Mouse (Mus musculus): ENCODE data around the gene Serpina9. TPM values are rescaled to one million over a fixed set of nuclear protein-coding genes. Genes with fewer than 3 reads are reported as not detected.

The Serpina9 gene
- polyA plus RNA-seq, 1 experiment from 2014 or later = not detected

- H3K36me3 ChIP-seq (ENCODE audit: inconsistent target) = no peaks in the 10 kb centered on the region
- H3K79me2 ChIP-seq (ENCODE audit: inconsistent target) = no peaks in the 10 kb centered on the region
- WGBS (ENCODE audit: missing documents) = 37% methylated on average over 4 of the region's 4 CpGs
- H3K4me3 ChIP-seq (ENCODE audit: inconsistent target) = no peak overlapping the region
- H3K27ac ChIP-seq = no peak overlapping the region
Measured at GRCm38 (mm10) chr12:104003238-104003612, 10.3 kb downstream of the Serpina9 start.

GRCm38 (mm10) chr12:104002569-104003237 is 10.9 kb downstream of the Serpina9 start:
- H3K27ac ChIP-seq = no peak overlapping the region

DNA sequence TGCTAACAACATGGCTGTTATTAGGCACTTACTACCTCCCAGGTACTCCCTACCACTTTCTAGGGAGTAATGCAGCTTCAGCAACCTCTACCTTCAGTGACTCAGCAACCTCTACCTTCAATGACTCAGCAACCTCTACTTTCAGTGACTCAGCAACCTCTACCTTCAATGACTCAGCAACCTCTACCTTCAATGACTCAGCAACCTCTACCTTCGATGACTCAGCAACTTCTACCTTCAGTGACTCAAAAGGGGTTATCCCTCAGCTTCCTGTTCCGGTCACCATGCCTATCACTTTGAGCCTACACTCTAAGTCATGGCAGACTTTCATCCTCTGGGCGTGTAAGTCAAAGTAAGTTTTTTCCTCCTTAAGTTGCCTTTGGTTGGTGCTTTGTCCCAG is 13.0 kb downstream of the Serpina9 start:
- WGBS (ENCODE audit: missing documents) = 67% methylated on average over 3 of the region's 3 CpGs
- H3K79me2 ChIP-seq (ENCODE audit: inconsistent target) = no peaks in the 10 kb centered on the region
- H3K36me3 ChIP-seq (ENCODE audit: inconsistent target) = no peaks in the 10 kb centered on the region
- H3K4me3 ChIP-seq (ENCODE audit: inconsistent target) = no peak overlapping the region
- H3K27ac ChIP-seq = no peak overlapping the region

More at GRCm38 (mm10) chr12:104002569-104003237, 10.9 kb downstream of the Serpina9 start:
- Histone ChIP-seq H3K4me3 (ENCODE audit: inconsistent target) (no peak overlapping the region), H3K79me2 (ENCODE audit: inconsistent target) (no peaks in the 10 kb centered on the region), H3K36me3 (ENCODE audit: inconsistent target) (no peaks in the 10 kb centered on the region)
- WGBS (ENCODE audit: missing documents) = 92% methylated on average over 10 of the region's 10 CpGs

DNA sequence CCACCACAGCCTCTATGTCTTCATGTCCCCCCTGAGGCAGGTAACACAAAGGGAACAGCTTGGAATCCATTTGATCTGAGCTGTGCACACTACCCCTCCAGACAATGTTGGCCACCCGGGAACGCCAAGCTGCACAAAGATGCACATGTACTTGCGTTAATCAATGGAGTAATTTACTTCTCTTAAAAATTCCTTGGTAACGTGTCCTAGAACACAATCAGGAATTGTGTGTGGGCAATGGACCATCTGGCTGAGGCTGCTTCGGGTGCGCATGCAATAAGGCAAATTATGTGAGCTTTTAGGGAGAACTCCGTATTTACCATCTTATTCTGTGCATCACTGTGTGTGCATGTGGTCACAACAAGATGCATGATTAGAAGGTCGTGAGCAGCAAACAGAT is 13.9 kb downstream of the Serpina9 start:
- 94% methylated on average over 8 of the region's 8 CpGs for WGBS (ENCODE audit: missing documents)
- Histone ChIP-seq H3K36me3 (ENCODE audit: inconsistent target) (no peaks in the 10 kb centered on the region), H3K27ac (no peak overlapping the region), H3K4me3 (ENCODE audit: inconsistent target) (no peak overlapping the region), H3K79me2 (ENCODE audit: inconsistent target) (no peaks in the 10 kb centered on the region)

DNA sequence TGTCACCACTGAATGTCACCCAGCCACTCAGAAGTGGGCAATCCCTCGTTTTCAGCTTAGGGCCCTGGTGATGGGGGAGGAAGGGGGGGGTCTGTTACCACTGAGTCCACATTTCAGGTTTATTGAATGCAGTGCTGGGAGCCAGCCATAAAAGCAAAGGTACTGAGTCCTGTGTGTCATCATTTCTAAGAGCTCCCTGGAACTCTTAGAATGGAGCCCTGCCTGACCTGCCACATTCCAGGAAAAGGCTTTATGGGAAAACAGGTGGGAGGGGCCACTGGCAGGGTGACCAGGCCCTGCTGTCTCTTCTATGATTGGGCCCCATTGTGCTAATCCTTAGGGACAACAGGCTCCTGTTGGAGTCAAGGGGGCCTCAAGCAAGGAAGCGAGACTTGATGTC is 17.0 kb downstream of the Serpina9 start:
- Histone ChIP-seq H3K27ac (no peak overlapping the region), H3K36me3 (ENCODE audit: inconsistent target) (no peaks in the 10 kb centered on the region), H3K79me2 (ENCODE audit: inconsistent target) (no peaks in the 10 kb centered on the region), H3K4me3 (ENCODE audit: inconsistent target) (no peak overlapping the region)
- WGBS (ENCODE audit: missing documents) = 75% methylated on average over 2 of the region's 2 CpGs

DNA sequence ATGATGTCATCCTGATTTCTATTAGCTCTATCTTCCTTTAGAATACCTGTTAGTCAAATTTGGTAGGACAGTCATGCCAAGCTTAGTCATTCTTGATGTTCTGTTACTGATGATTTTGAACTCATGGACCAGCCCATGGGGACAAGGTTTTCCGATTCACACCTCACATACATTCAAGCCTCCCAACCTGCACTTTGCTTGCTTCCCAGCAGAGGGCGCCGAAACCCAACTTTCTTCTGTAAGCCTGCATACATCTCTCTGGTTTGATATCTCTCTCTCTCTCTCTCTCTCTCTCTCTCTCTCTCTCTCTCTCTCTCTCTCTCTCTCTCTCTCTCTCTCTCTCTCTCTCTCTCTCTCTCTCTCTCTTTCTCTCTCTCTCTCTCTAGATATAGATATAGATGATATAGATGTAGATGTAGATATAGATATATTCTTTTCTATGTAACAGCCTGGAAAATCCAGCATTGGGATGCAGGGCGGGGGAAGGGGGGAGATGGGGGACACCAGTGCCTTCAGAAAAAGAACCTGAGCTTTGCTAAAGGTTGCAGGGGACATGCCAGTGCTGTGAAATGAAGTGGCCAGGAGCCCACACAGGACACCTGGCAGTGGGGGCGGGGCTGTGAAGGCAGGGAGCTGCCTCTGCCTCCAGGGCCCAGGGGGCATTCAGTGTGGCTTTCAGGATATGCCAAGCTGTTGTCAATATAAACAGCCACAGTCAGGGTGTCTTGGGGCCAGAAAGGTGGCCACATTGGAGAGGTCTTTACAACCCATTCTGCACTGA is 18.1 kb downstream of the Serpina9 start:
- no peak overlapping the region for H3K27ac ChIP-seq
- H3K79me2 ChIP-seq (ENCODE audit: inconsistent target) = no peaks in the 10 kb centered on the region
- no peak overlapping the region for H3K4me3 ChIP-seq (ENCODE audit: inconsistent target)
- 39% methylated on average over 5 of the region's 5 CpGs for WGBS (ENCODE audit: missing documents)
- H3K36me3 ChIP-seq (ENCODE audit: inconsistent target) = no peaks in the 10 kb centered on the region

- Histone ChIP-seq H3K4me3 (ENCODE audit: inconsistent target) (no peak overlapping the region), H3K79me2 (ENCODE audit: inconsistent target) (no peaks in the 10 kb centered on the region), H3K27ac (no peak overlapping the region), H3K36me3 (ENCODE audit: inconsistent target) (no peaks in the 10 kb centered on the region)
- 19% methylated on average over 7 of the region's 7 CpGs for WGBS (ENCODE audit: missing documents)
Measured at GRCm38 (mm10) chr12:103992945-103993344, 20.6 kb downstream of the Serpina9 start.

GRCm38 (mm10) chr12:103989857-103990256 is 23.7 kb downstream of the Serpina9 start, which contains the start of gene Serpina11:
Gene Serpina11 (minus strand): TSS chr12:103989957.
- Histone ChIP-seq H3K4me3 (ENCODE audit: inconsistent target) (no peak within 1 kb of the TSS), H3K36me3 (ENCODE audit: inconsistent target) (no peaks in the 10 kb centered on the region), H3K79me2 (ENCODE audit: inconsistent target) (no peaks in the 10 kb centered on the region), H3K27ac (no peak within 1 kb of the TSS)
- 83% methylated on average over 6 of the region's 6 CpGs for WGBS (ENCODE audit: missing documents)

DNA sequence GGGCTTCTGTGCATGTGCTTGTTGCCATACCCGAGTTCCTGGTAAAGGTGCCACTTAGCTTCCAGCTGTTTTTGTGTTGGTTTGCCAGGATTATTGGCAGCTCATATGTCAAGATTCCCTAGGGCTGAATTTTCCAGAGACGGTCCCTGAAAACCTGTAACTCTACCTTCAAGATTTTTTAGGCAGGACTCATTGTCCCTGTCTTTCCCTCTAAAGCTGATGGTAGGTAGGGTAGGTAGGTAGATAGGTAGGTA is 24.1 kb downstream of the Serpina9 start:
- Histone ChIP-seq H3K27ac (no peak overlapping the region), H3K4me3 (ENCODE audit: inconsistent target) (no peak overlapping the region), H3K79me2 (ENCODE audit: inconsistent target) (no peaks in the 10 kb centered on the region), H3K36me3 (ENCODE audit: inconsistent target) (no peaks in the 10 kb centered on the region)
- WGBS (ENCODE audit: missing documents) = 75% methylated on average over 2 of the region's 2 CpGs

- WGBS (ENCODE audit: missing documents) = 38% methylated on average over 14 of the region's 14 CpGs
- H3K79me2 ChIP-seq (ENCODE audit: inconsistent target) = no peaks in the 10 kb centered on the region
- H3K4me3 ChIP-seq (ENCODE audit: inconsistent target) = no peak overlapping the region
- no peaks in the 10 kb centered on the region for H3K36me3 ChIP-seq (ENCODE audit: inconsistent target)
- no peak overlapping the region for H3K27ac ChIP-seq
Measured at GRCm38 (mm10) chr12:103988754-103989513, 24.6 kb downstream of the Serpina9 start.

DNA sequence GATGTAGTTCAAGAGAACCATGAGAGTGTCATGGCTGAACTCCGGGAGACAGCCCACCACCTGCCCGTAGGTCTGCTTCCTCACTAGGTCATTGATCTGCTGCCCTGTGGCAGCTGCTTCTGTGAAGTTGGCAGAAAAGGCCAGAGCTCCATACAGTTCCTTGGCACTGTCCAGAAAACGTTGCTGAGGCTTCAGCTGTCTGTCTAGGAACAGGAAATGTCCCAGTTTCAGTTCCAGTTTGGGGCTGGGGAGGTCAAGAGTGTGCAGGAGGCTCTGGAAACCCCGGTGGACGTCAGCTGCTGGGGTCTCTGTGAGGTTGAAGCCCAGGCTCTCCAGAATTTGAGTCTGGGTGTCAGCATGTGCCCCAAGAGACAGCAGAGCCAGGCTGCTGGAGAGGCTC is 27.7 kb downstream of the Serpina9 start:
- no peaks in the 10 kb centered on the region for H3K36me3 ChIP-seq (ENCODE audit: inconsistent target)
- 9% methylated on average over 5 of the region's 5 CpGs for WGBS (ENCODE audit: missing documents)
- H3K27ac ChIP-seq = no peak overlapping the region
- no peak overlapping the region for H3K4me3 ChIP-seq (ENCODE audit: inconsistent target)
- no peaks in the 10 kb centered on the region for H3K79me2 ChIP-seq (ENCODE audit: inconsistent target)

GRCm38 (mm10) chr12:103984935-103985334 is 28.6 kb downstream of the Serpina9 start:
- 64% methylated on average over 4 of the region's 4 CpGs for WGBS (ENCODE audit: missing documents)

DNA sequence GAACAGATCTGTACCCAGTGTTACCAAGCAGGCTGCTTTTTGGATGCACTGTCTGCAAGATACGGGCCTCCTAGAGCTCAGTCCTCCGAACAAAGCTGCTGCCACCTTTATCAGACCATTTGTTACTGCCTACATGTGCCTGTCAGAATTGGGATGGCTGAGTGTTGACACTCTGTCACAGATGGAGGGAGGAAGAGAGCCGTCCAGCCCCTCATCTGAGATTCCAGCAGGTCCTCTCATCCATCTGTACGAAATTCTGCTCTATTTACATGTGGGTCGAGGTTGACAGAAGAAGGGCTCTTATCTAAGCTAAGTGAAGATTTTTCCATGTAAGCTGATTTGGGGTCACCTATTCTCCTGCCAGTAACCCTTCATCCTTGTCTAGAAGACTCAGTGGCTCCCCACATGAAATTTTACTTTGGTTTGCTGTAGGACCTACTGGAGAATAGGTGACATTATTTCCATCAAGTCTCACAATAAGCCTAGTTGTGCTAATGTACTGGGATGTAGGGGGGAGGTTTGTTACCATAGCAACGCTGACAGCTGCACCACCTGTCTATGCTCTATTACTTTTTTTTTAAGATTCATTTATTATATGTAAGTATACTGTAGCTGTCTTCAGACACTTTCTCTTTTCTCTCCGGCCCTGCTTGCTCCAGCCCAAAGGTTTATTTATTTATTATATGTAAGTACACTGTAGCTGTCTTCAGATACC is 31.8 kb downstream of the Serpina9 start:
- H3K79me2 ChIP-seq (ENCODE audit: inconsistent target) = no peaks in the 10 kb centered on the region
- 77% methylated on average over 5 of the region's 7 CpGs for WGBS (ENCODE audit: missing documents)
- H3K27ac ChIP-seq = no peak overlapping the region
- H3K36me3 ChIP-seq (ENCODE audit: inconsistent target) = no peaks in the 10 kb centered on the region
- no peak overlapping the region for H3K4me3 ChIP-seq (ENCODE audit: inconsistent target)

More at GRCm38 (mm10) chr12:103984935-103985334, 28.6 kb downstream of the Serpina9 start:
- no peak overlapping the region for H3K4me3 ChIP-seq (ENCODE audit: inconsistent target)
- no peak overlapping the region for H3K27ac ChIP-seq
- no peaks in the 10 kb centered on the region for H3K79me2 ChIP-seq (ENCODE audit: inconsistent target)
- no peaks in the 10 kb centered on the region for H3K36me3 ChIP-seq (ENCODE audit: inconsistent target)

DNA sequence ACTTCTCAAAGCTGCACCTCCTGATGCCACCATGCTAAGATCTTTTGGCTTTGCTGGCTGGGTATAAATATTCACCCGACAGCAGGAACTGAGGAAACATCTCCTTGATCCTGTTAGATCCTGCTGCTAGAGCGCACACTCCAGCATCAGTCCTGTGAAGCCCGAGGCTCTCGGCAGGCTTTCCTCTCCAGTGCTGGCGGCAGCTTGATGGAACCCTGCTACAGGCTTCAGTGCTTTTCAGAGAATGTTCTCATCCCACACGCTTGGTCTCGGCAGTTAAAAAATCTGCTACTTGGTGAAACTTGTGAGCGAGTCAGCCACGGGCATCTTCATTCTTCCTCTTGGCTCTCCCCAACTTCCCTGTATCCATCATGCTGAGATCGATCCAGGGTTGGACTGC is 35.3 kb downstream of the Serpina9 start:
- Histone ChIP-seq H3K36me3 (ENCODE audit: inconsistent target) (no peaks in the 10 kb centered on the region), H3K79me2 (ENCODE audit: inconsistent target) (no peaks in the 10 kb centered on the region), H3K4me3 (ENCODE audit: inconsistent target) (no peak overlapping the region), H3K27ac (no peak overlapping the region)
- WGBS (ENCODE audit: missing documents) = 83% methylated on average over 10 of the region's 10 CpGs
